In the genomic region with DNA sequence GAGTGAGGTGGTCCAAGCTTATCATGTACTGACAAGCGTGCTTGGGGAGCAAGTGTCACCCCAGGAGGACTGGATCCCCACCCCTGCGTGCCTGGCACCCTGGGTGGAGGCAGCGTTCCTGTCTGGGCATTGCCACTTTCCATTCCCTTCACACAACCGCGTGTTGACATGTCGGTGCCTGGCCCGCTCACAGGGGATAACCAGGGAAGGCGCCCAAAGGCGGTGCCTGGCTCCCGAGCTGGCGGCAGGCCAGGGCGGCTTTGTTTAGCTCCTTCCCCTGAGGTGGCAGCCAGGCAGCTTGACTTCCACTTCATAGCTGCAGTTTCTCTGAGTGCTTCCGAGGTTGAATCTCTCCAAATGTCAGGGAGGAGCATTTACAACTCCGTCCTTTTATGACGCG, we compare ENCODE assay signal across 8 mouse cellular contexts.
A peak's percentile ranks its signal among the peaks of the same experiment; 100 is the strongest.
DNase-seq lines count a peak whose midpoint lies in the region; ATAC-seq and TF ChIP-seq lines count a peak whose summit lies in the region.

No protein-coding gene starts in this region.

- peak; percentile 31 for DNase-seq in gastrocnemius, adult 2 months
- DNase-seq in gastrocnemius, adult 8-10 months (ENCODE audit: low spot score in 2 of 2), result no peak
- DNase-seq in adrenal gland, postnatal 10 days, result peak; percentile 78
- DNase-seq in heart, adult 18-20 months, result peak; percentile 88 to 89
- DNase-seq in kidney, postnatal 36 days, result peak; percentile 59 to 77
- peak; percentile 37 for DNase-seq in urinary bladder, postnatal 10 days (ENCODE audit: low spot score)
- no peak for DNase-seq in frontal cortex, adult 2 months (ENCODE audit: extremely low spot score in 1 of 2, low spot score in 1 of 2)

- no peak overlapping the region for H3K4me3 ChIP-seq in gastrocnemius, adult 2 months

- intact Hi-C loops in gastrocnemius, adult 2 months (cut with DNase I), result no loop called here

- no peak for TF ChIP-seq CTCF in gastrocnemius, adult 2 months (IDR thresholded peaks at IDR 0.05)

- H3K27ac ChIP-seq in gastrocnemius, adult 2 months, result no peak overlapping the region

- ATAC-seq in monocyte, adult 5-6 weeks (replicated peaks; ENCODE audit: insufficient number of reproducible peaks, low FRiP score, low TSS enrichment, poor library complexity, severe bottlenecking), result no peak

Comparison
In these comparisons a context has a peak if more than half of its experiments do, and no peak if none do; other contexts are left out.
1. DNase-seq: peak in gastrocnemius, adult 2 months (single experiment), adrenal gland, postnatal 10 days (single experiment), heart, adult 18-20 months (2 of 2), kidney, postnatal 36 days (2 of 2) and urinary bladder, postnatal 10 days (single experiment); none in gastrocnemius, adult 8-10 months (0 of 2) and frontal cortex, adult 2 months (0 of 2).